Mouse (Mus musculus) kidney, adult 9 months (tissue): ENCODE measurements around the gene Slamf7.

Experiments
- DNase-seq: peaks from one replicate; pipeline ENCODE4 v3.0.0; 2022

Gene Slamf7

DNA sequence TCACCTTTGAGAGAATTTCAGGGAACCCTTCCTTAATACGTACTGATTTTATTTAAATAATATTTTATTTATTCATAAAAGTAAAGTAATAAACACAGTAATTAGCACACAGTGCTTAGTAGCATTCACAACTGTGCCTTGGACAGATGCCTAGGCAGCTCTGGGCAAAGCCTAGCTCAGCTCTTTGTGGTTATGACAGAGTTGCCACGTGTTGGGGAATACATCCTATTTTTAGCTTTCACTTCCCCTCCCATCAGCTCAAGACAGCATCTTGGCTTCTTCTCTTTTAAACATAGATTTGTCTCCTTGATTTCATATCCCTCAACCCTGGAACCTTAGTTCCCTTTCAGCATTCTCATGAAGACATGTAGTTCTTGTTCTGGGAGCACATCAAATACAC, 21.4 kb downstream of the Slamf7 start:
- DNase-seq = peak; percentile 22

DNA sequence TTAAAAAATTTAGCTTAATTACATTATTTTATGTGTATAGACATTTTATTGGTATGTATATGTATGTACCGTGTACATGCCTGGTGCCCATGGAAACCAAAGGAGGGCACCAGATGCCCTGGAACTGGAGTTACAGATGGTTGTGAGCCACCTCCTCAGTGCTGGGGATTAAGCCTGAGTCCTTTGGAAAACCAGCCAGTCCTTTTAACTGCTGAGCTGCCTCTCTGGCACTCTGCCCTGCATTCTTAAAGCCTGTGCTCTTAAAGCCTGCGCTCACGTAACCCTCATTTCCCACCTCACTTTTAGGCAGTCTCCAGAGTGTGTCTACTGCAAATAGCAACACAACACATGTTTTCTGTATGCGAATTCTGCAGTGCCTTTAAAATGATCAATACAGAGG, 21.9 kb downstream of the Slamf7 start:
- DNase-seq = no peak

GRCm38 (mm10) chr1:171630041-171630440, 22.8 kb downstream of the Slamf7 start:
- DNase-seq = no peak

GRCm38 (mm10) chr1:171629168-171629567, 23.7 kb downstream of the Slamf7 start:
- no peak for DNase-seq

DNA sequence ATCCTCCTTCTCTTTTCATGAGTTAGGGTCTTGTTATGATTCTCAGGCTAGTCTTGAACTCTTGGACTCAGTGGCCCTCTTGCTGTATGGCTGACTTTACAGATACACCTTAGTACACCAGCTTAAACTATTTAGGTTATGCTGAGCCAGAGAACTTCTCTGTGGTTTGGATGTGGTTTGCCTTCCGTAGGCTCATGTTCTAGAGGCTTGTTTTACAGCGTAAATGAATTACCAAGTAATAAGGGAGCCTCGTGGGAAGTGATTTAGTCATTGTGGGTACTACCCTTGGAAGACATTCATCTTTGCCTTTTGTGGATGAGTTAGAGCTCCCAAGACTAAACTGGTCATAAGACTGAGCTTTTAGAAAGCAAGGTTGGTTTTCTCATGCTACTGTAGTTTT, 25.0 kb downstream of the Slamf7 start:
- no peak for DNase-seq

GRCm38 (mm10) chr1:171620091-171620490, 32.7 kb downstream of the Slamf7 start:
- no peak for DNase-seq

DNA sequence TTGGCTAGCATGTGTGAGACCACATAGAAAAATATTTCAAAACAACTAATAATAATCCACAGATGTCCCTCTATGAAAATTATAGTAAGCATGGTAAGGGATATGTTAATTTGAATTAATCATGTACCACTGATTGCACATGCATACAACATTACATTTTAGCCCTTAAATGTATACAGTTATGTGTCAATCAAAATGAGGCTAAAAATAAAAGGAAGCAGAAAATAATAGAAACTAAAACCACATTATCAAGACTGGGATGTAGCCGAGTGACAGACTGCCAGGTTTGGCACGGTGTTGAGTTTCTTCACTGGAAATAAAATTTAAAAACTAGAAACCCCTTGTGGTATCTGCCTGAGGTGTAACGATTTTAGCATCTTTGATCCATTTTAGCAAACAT, 33.2 kb downstream of the Slamf7 start:
- DNase-seq = no peak

- peak; percentile 22 for DNase-seq
Observed at GRCm38 (mm10) chr1:171619001-171619400, 33.8 kb downstream of the Slamf7 start.

- DNase-seq = no peak
Observed at GRCm38 (mm10) chr1:171616881-171617515, 35.8 kb downstream of the Slamf7 start.

DNA sequence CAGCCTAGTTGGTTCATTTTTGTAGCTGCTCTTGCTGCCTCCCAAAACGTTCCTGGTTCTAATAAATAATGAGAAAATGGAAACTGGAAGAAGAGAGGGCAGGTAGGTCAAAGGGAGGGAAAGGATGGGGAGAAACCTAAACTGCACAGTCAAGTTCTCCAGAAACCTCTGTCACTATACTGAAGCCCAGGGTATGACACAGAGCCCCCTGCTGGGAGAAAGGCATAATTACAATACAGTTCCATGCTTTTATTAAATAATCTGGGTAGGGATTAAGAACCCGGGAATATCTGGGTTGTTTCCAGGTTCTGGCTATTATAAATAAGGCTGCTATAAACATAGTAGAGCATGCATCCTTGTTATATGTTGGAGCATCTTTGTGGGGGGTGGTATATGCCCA, 38.9 kb downstream of the Slamf7 start:
- peak; percentile 26 for DNase-seq

DNA sequence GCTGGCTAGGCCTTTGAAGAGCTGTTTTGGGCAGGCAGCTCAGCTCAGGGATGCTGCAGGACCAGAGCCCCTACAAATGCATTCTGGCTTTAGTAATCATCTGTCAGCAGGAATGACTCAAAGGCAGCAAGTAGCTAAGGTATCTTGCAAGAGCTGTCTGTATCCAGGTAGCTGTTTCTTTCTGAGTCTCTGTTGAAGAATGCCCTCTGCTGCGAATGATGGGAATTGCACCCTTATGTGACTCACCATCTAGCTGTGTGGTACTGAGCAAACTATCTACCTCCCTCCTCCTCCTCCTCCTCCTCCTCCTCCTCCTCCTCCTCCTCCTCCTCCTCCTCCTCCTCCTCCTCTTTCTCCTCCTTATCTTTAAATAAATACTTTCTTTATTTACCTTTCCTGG, 42.1 kb downstream of the Slamf7 start:
- DNase-seq = no peak

GRCm38 (mm10) chr1:171610026-171610425, 42.8 kb downstream of the Slamf7 start:
- no peak for DNase-seq

- no peak for DNase-seq
Observed at GRCm38 (mm10) chr1:171607176-171607575, 45.7 kb downstream of the Slamf7 start, which contains the start of gene Ly9. Ly9 (minus strand) TSS chr1:171607410.

DNA sequence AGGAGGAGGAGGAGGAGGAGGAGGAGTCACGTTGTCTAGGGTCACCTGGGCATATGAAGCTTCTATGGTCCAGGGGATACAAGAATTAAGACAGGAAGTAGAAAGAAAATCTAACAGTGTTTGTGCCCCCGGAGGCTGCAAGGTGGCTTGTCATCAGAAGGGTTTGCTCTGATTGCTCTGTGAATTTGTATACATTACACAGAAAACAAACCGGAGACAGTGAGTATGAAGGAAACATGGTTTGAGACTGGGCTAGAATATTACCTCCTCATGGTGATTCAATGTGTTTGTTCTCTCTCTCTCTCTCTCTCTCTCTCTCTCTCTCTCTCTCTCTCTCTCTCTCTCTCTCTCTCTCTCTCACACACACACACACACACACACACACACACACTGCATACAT, 46.2 kb downstream of the Slamf7 start:
- DNase-seq = no peak

- no peak for DNase-seq
Observed at GRCm38 (mm10) chr1:171604686-171605085, 48.1 kb downstream of the Slamf7 start.

GRCm38 (mm10) chr1:171584584-171584983, 68.3 kb downstream of the Slamf7 start:
- DNase-seq = no peak
